Mouse (Mus musculus) liver, embryonic 14.5 days (tissue): ENCODE measurements around the gene Gm21836. TPM values are rescaled to one million over a fixed set of nuclear protein-coding genes. Genes with fewer than 3 reads are reported as not detected.

Source experiments
- ATAC-seq: fragments of 200-750 bp; cut with Nextera tagmentation; 2 replicates; pipeline ENCODE4 v1.8.0; 2017; ENCODE audit warnings: moderate number of reproducible peaks, mild to moderate bottlenecking, moderate library complexity; ENCODE audit not compliant: insufficient read depth
- DNase-seq, 3 experiments: peaks; one replicate each; pipeline ENCODE4 v3.0.0-alpha.2; 2012 to 2013; ENCODE audit warnings: low read depth in 3 of 3, low spot score in 3 of 3
- H3K27ac ChIP-seq: fragments of 300-500 bp; sonication (generic); 2 replicates; pipeline ENCODE4 v1.5.1; 2014; ENCODE audit warnings: moderate library complexity, mild to moderate bottlenecking, control low read depth, inconsistent platforms
- H3K27me3 ChIP-seq: fragments of 300-500 bp; sonication (generic); 2 replicates; pipeline ENCODE4 v1.6.1; 2014; ENCODE audit warnings: mild to moderate bottlenecking, low read length, moderate library complexity; ENCODE audit not compliant: control insufficient read depth, insufficient read depth
- H3K36me3 ChIP-seq: fragments of 300-500 bp; sonication (generic); replicated peaks from 2 replicates; pipeline ENCODE4 v1.6.1; 2014; ENCODE audit warnings: low read depth; ENCODE audit not compliant: control insufficient read depth, insufficient read depth
- H3K4me1 ChIP-seq, 2 experiments: fragments of 200-500 bp in 1 of 2; fragments of 300-500 bp in 1 of 2; sonication (generic) in 1 of 2; replicated peaks; 2 replicates each; pipeline ENCODE4 v1.6.1; 2012 to 2014; ENCODE audit warnings: antibody characterized with exemption in 1 of 2, inconsistent platforms in 1 of 2, low read length in 1 of 2; ENCODE audit not compliant: control insufficient read depth in 2 of 2, insufficient read depth in 2 of 2
- H3K4me2 ChIP-seq: fragments of 300-500 bp; sonication (generic); 2 replicates; pipeline ENCODE4 v1.6.1; 2014; ENCODE audit warnings: low read depth, mild to moderate bottlenecking, control low read depth, moderate library complexity
- H3K4me3 ChIP-seq, 2 experiments: fragments of 200-500 bp in 1 of 2; fragments of 300-500 bp in 1 of 2; sonication (generic) in 1 of 2; 2 replicates each; pipeline ENCODE4 v1.5.1; 2012 to 2014; ENCODE audit warnings: low read depth in 2 of 2, low read length in 2 of 2, mild to moderate bottlenecking in 2 of 2, control low read depth in 1 of 2, inconsistent platforms in 1 of 2, moderate library complexity in 1 of 2; ENCODE audit not compliant: insufficient read depth in 1 of 2
- H3K9ac ChIP-seq: fragments of 300-500 bp; sonication (generic); replicated peaks from 2 replicates; pipeline ENCODE4 v1.6.1; 2014; ENCODE audit warnings: mild to moderate bottlenecking, control low read depth, moderate library complexity
- H3K9me3 ChIP-seq: fragments of 300-500 bp; sonication (generic); 2 replicates; pipeline ENCODE4 v1.6.1; 2016; ENCODE audit warnings: low read length, mixed read lengths; ENCODE audit not compliant: control insufficient read depth
- CTCF ChIP-seq: IDR thresholded peaks from 2 replicates; pipeline ENCODE4 v1.5.1; 2016; ENCODE audit warnings: antibody characterized with exemption, low read depth, control low read depth
- EP300 ChIP-seq: IDR thresholded peaks from 2 replicates; pipeline ENCODE4 v1.6.1; 2016; ENCODE audit warnings: antibody characterized with exemption, low read depth
- WGBS: fragments of 180-500 bp; shearing (Covaris S2); extraction: QIAGEN DNeasy Blood & Tissue Kit; methylation state at CpG from one replicate; pipeline ENCODE4 v1.1.7; 2014; ENCODE audit not compliant: insufficient replicate concordance; 5-methylcytosine and 5-hydroxymethylcytosine counted together
- polyA plus RNA-seq, 2 experiments: library from polyadenylated mRNA; depleted of rRNA in 1 of 2; stranded (reverse) in 1 of 2; unstranded in 1 of 2; fragments of >200 nt; fragmentation: Nextera tagmentation in 1 of 2; extraction: Ambion mirVana in 1 of 2; gene quantifications; 2 replicates each; pipeline versions ENCODE4 v1.2.1 to v1.2.3; 2012 to 2014

Gm21836 gene
- polyA plus RNA-seq, 2 experiments: not detected

DNA sequence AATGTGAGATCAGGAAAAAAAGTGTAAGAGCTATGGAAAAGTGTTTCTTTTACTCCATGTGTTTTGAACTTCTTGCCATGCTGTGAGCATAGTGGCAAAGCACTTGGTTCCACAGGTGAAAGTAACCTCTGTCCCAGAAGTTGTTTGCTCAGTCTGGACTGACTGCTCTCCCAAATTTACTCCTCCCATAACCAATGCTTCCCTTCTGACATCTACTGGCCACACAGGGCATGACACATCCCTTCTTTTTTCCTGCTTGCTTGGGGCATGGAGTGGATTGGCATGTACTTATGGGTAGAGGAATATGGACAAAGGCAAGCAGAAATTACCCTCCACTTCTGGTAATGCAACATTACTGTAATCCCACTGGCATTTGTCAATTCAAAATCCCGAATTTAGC is 37.0 kb downstream of the Gm21836 start:
- TF ChIP-seq EP300 (no peak), CTCF (peak; percentile 72)
- Histone ChIP-seq H3K9ac (no peak overlapping the region), H3K4me2 (no peak overlapping the region), H3K36me3 (no peaks in the 10 kb centered on the region), H3K27me3 (no peaks in the 10 kb centered on the region), H3K27ac (no peak overlapping the region), H3K4me3 (no peak overlapping the region), H3K4me1 (no peaks in the 10 kb centered on the region), H3K9me3 (no peaks in the 10 kb centered on the region)
- DNase-seq: no peak
- ATAC-seq: no peak
- 0% methylated on average over 1 of the region's 1 CpGs for WGBS

Other genes starting within 250 kb of the Gm21836 start
- 1.6 and 2.7 TPM in 2 replicates for gene 2010315B03Rik, start 181.1 kb downstream of the Gm21836 start, polyA plus RNA-seq (2012; rRNA removed)
- gene 2010315B03Rik, start 181.1 kb downstream of the Gm21836 start, polyA plus RNA-seq (2014; fragmentation: Nextera tagmentation; extraction: Ambion mirVana): 1.9 and 2.4 TPM in 2 replicates
- 38.8 and 40.1 TPM in 2 replicates for gene Ppp2r3d, start 16.9 kb downstream of the Gm21836 start, polyA plus RNA-seq (2012; rRNA removed)
- 19.0 and 23.2 TPM in 2 replicates for gene Ppp2r3d, start 16.9 kb downstream of the Gm21836 start, polyA plus RNA-seq (2014; fragmentation: Nextera tagmentation; extraction: Ambion mirVana)